Mouse (Mus musculus) testis, adult 2 months (tissue): ENCODE data around the gene Ssr2. TPM values are rescaled to one million over a fixed set of nuclear protein-coding genes. Genes with fewer than 3 reads are reported as not detected.
A peak's percentile ranks its signal among the peaks of the same experiment; 100 is the strongest.

Source experiments
- H3K27ac ChIP-seq: fragments of 200-500 bp; 2 replicates; pipeline ENCODE4 v1.5.1; 2012; ENCODE audit warnings: low read depth, low read length; ENCODE audit not compliant: control insufficient read depth, insufficient read depth
- H3K27me3 ChIP-seq: fragments of 200-500 bp; 2 replicates; pipeline ENCODE4 v1.6.1; 2012; ENCODE audit warnings: mild to moderate bottlenecking, low read length, moderate library complexity; ENCODE audit not compliant: control insufficient read depth, insufficient read depth
- H3K36me3 ChIP-seq: fragments of 200-500 bp; 2 replicates; pipeline ENCODE4 v1.6.1; 2012; ENCODE audit warnings: mild to moderate bottlenecking, low read length; ENCODE audit not compliant: control insufficient read depth, insufficient read depth
- H3K4me1 ChIP-seq: fragments of 200-500 bp; 2 replicates; pipeline ENCODE4 v1.6.1; 2012; ENCODE audit warnings: low read length; ENCODE audit not compliant: control insufficient read depth, insufficient read depth
- H3K4me3 ChIP-seq: fragments of 200-500 bp; 2 replicates; pipeline ENCODE4 v1.5.1; 2012; ENCODE audit warnings: low read depth, mild to moderate bottlenecking, low read length, moderate library complexity, mixed read lengths; ENCODE audit not compliant: control insufficient read depth
- CTCF ChIP-seq: fragments of 200-500 bp; IDR thresholded peaks from 2 replicates; pipeline ENCODE4 v1.5.1; 2012; ENCODE audit warnings: low read depth, mild to moderate bottlenecking, inconsistent platforms, low read length, moderate library complexity; ENCODE audit not compliant: control insufficient read depth, insufficient read depth, insufficient replicate concordance
- POLR2A ChIP-seq: fragments of 200-500 bp; IDR thresholded peaks from 2 replicates; pipeline ENCODE4 v1.6.1; 2012; ENCODE audit warnings: low read depth, mild to moderate bottlenecking, inconsistent platforms, low read length, moderate library complexity; ENCODE audit not compliant: control insufficient read depth
- polyA plus RNA-seq: library from polyadenylated mRNA; depleted of rRNA; stranded (reverse); fragments of >200 nt; gene quantifications from 2 replicates; pipeline ENCODE4 v1.2.3, GENCODE M21; 2012

The Ssr2 gene
- polyA plus RNA-seq, 1 experiment: 161 TPM

DNA sequence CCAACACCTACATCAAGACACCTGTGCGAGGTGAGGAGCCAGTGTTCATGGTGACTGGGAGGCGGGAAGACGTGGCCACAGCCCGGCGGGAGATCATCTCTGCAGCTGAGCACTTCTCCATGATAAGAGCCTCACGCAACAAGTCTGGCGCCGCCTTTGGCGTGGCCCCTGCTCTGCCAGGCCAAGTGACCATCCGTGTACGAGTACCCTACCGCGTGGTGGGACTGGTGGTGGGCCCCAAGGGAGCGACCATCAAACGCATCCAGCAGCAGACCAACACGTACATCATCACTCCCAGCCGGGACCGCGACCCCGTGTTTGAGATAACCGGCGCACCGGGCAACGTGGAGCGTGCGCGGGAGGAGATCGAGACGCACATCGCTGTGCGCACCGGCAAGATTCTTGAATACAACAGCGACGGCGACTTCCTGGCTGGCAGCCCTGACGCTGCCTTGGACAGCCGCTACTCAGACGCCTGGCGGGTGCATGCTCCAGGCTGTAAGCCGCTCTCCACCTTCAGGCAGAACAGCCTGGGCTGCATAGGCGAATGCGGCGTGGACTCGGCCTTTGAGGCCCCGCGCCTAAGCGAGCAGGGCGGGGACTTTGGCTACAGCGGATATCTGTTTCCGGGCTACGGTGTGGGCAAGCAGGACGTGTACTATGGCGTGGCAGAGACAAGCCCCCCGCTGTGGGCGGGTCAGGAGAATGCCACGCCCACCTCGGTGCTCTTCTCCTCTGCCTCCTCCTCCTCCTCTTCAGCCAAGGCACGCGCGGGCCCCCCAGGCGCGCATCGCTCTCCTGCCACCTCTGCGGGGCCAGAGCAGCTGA is 39.4 kb upstream of the Ssr2 start:
- no peak for TF ChIP-seq CTCF
- TF ChIP-seq POLR2A: no peak
- H3K27ac ChIP-seq: peak overlapping the region; percentile 7; the same call in 1 of the 2 replicates
- H3K4me3 ChIP-seq: peak overlapping the region; percentile 39
- H3K4me1 ChIP-seq: peaks cover 13% of the 10 kb centered on the region
- no peaks in the 10 kb centered on the region for H3K36me3 ChIP-seq
- H3K27me3 ChIP-seq: no peaks in the 10 kb centered on the region; the same call in 1 of the 2 replicates

DNA sequence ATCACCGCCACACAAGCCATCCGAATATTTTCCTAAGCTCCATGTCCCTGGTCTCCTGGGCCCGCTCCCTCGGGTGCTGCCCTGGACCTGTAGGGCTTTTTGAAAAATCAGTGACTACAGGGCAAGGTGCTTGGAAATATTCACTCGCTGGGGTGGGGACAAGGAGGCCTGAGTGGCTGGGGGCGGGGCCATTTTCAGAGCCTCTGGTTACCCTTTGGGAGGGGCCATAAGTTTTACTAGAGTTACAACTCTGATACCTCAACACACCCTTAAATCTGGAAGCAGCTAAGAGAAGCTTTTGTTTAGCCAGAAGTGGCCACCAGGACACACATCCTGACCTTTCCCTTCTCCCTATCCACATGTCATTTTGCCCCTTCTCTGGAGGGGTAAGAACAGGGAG is 38.5 kb upstream of the Ssr2 start:
- TF ChIP-seq POLR2A: no peak
- no peak for TF ChIP-seq CTCF
- no peaks in the 10 kb centered on the region for H3K27me3 ChIP-seq
- H3K4me3 ChIP-seq: no peak overlapping the region
- H3K36me3 ChIP-seq: no peaks in the 10 kb centered on the region
- peaks cover 12% of the 10 kb centered on the region for H3K4me1 ChIP-seq
- H3K27ac ChIP-seq: no peak overlapping the region

DNA sequence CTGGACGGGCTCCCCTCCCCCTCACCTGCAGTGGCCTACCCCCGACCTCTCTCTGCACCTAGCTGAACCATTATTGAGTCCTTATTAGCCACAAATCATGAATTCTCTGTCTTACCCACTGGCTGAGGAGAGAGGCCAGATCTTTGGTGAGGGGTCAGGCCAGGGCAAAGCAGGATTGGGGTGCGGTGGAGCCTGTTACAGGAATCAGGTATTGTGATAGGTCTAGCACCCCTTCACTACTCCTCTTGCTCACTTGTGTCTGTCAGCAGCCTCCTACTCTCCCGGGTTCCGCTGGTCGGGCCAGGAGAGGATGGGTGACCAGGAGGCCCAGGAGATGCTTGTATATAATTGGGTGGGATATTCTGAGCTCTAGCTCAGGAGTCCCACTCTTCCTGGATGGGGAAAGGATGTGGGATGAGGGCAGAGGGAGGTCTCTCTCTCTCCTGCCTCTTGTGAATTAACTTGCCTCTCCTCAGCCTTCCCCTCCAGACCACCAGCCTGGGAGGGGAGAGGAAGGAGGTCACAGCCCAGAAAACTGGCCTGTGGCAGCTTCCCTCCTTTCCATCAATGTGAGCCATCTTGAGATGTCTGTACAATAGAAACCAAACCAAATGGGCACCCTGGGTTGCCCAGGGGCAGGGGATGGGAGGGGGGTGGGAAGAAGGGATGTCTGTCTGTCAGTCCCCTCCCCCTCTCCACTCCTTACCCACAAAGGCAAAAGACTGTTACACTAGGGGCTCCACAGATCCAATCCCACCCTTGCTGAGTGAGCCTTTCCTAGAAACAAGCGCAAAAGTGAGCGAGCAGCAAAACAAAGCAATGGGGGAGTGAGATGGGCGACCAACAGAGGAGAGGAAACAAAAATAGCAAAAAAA is 37.2 kb upstream of the Ssr2 start:
- Histone ChIP-seq H3K4me3 (no peak overlapping the region), H3K27me3 (no peaks in the 10 kb centered on the region), H3K36me3 (no peaks in the 10 kb centered on the region), H3K27ac (no peak overlapping the region), H3K4me1 (peaks cover 3% of the 10 kb centered on the region)
- no peak for TF ChIP-seq CTCF
- TF ChIP-seq POLR2A: no peak

DNA sequence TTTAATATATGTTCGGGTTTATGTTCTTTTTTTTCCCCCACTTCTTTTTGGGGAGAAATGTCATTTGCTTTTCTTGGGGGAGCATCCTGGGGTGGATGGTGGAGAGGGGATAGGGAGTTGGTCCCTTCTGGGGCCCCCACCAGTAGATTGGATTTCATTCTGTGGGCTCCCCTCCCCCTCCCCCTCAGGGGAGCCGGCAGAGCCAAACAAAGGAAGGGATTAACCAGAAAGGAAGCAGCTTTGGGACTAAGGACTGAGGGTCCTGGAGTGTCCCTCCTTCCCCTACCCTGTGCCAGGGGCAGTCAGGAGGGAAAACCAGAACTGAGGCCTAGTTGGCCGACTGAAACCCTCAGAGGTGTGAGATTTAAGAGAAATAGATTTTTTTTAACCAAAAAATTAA is 36.3 kb upstream of the Ssr2 start:
- H3K4me1 ChIP-seq: peaks cover 3% of the 10 kb centered on the region
- no peak overlapping the region for H3K27ac ChIP-seq
- no peaks in the 10 kb centered on the region for H3K36me3 ChIP-seq
- no peak for TF ChIP-seq CTCF
- TF ChIP-seq POLR2A: no peak
- no peak overlapping the region for H3K4me3 ChIP-seq
- H3K27me3 ChIP-seq: no peaks in the 10 kb centered on the region

DNA sequence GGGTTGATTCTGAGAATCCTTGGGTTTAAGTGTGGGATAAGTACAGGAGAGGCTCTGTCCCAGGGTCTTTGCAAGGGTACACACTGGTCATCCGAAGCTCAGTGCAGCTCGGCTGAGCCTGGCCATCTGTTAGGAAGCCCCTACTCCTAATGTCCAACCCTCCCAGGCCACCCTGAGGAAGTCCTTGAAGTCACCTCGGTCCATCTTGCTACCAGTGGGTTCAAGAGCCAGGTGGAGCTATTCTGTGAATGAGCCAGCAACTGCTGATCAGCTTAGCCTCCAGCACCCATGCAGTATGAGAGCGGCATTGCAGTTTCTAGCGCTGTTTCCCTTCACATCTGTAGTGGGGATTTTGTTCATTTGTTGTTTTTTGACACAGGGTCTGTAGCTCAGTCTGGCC is 35.6 kb upstream of the Ssr2 start:
- TF ChIP-seq POLR2A: no peak
- no peak for TF ChIP-seq CTCF
- peaks cover 3% of the 10 kb centered on the region for H3K4me1 ChIP-seq
- no peak overlapping the region for H3K27ac ChIP-seq
- H3K36me3 ChIP-seq: no peaks in the 10 kb centered on the region
- H3K27me3 ChIP-seq: no peaks in the 10 kb centered on the region
- H3K4me3 ChIP-seq: no peak overlapping the region

DNA sequence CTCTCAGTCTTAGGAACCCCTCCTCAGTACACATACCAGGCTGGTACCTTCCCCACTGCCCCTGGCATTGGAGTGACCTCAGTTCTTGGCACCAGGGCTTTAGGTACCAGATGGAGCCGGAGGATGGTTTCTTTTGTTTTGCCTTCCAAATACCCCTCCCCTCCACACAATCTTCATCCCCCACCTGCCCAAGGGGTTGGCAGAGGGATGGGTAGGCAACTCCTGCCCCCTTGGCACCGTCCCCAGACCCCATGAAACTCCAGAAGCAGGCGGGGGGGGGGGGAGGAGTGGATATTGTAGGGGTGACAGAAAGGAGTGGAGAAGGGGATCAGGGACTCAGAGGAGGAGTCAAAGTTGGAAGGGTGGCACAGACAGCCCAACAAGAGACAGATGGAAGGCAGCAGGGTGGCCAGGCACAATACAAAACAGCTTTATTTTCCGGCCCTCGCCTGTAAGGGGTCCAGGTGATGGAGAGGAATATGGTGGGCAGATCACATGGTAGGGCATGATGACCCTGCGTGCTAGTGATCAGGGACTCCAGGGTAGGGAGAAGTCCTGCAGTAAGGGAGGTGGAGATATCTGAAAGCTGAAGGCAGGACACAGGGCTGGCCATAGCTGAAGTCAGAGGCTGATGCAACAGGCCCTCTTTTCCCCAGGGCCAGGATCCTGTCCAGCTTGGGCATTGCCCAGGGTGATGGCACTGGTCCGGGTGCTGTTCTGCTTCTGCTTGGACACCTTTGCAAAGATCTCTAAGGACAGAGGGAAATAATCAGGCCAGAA is 33.9 kb upstream of the Ssr2 start:
- TF ChIP-seq POLR2A: no peak
- no peak for TF ChIP-seq CTCF
- H3K4me3 ChIP-seq: no peak overlapping the region
- no peak overlapping the region for H3K27ac ChIP-seq
- H3K4me1 ChIP-seq: no peaks in the 10 kb centered on the region; the same call in 1 of the 2 replicates
- no peaks in the 10 kb centered on the region for H3K27me3 ChIP-seq
- H3K36me3 ChIP-seq: no peaks in the 10 kb centered on the region
